Mouse (Mus musculus): Measurements from ENCODE around the gene A530084C06Rik.

The A530084C06Rik gene

DNA sequence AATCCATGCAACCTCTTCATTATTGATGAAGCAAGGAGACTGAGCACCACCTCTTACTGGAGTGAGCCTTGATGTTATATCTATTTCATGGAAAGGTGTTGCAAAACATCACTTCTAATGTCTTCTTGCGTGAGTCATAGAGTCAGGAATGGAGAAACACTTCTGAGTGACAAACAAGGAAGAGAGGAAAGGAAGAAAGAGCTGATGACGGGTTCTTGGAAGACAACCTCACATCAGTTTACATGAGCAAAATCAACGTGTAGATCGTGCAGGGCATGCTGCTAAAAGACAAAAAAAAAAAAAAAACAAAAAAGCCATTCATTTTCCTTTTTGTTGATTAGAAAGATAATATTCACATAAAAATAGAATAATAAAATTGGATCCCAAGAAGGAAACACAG is 24.4 kb downstream of the A530084C06Rik start:
- DNase-seq = no peak

DNA sequence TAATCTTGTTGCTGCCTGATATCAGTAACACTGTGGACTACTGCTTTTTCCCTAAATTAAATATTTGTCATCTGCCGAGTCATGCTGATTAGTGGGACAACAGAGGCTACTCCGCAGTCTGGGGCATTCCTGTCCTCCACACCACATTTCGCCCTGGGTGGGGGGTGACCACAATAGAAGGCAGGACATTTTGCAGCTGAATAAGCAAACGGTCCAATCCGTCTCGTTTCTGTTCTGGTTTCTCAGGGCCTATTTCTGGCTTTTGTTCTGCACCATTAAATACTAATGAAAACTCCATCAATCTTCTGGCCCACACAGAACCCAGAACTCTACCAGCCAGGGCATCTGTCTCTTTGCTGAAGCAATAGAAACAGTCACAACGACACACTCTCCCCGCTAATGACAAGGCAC is 27.5 kb downstream of the A530084C06Rik start:
- DNase-seq = no peak

DNA sequence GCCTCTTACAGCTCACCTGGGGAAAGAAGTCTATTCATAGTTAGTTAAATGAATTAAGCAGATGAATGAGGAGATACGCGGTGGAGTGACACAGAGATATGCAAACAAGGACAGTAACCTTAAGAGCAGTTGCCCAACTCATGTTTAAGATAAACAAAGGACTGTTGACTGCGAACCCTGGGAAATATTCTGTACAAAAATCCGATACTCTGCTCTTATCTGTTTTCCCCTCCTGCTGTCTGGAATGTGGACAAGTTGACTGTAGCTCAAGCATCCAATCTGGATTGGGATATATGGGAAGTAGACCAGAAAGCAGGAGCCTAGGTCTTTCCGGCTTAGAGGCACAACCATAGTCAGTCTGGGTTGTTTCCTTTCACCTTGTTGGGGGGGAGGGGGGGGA is 27.9 kb downstream of the A530084C06Rik start:
- no peak for DNase-seq

DNA sequence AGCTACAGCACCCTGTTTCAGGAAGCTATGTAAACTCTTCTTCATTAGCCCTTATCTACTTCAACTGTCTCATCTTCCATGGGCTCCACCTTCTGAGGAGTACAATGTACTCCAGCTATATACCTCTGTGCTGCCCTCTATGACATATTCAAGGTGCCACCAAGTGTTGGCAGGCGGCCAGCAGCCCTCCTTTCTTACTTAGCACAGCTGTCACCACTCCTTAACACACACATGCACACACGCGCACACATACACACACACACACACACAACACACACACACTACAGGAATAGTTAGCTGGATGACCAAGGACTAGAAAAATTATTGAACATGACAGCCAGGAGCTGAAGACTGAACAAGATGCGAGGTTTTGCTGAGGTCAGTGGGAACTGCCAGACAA is 34.2 kb downstream of the A530084C06Rik start:
- DNase-seq = no peak

DNA sequence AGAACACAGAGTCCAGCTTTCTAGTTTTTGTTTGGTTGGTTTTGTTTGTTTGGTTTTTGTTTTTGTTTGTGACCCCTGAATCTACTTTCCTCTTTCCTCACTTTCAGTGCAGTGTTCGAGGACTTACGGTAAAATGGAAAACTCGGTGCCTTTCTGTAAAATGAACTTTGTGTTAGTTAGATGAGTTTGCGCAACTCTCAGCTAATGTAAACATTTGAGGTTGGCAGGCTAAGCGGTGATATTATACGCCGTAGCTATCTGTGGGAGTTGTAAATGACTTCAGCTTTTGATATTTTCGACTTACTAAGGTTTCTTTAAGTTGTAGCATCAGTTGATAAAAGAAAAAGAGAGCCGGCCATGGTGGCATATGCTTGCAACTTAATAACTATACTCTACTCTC is 40.2 kb downstream of the A530084C06Rik start:
- DNase-seq = no peak

GRCm38 (mm10) chr13:31518411-31518886 is 40.7 kb downstream of the A530084C06Rik start:
- DNase-seq = no peak

DNA sequence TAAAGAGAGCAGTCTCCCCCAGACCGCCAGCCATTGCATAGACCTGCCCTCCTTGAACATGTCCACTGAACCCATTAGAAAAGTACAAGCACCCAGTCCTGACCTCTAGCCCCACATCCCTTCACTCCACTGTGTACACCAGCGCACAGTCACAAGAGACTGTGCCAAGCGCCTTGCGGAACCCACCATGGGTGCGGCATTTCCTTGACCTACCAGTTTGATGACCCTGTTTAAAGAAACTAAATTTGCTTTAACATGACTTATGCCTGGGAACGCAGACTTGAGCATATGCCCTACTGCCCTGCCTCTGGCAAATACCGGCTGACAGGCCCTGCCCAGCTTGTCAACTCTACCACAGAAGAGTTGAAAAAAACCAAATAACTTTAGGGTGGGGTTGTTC is 43.9 kb downstream of the A530084C06Rik start:
- no peak for DNase-seq

DNA sequence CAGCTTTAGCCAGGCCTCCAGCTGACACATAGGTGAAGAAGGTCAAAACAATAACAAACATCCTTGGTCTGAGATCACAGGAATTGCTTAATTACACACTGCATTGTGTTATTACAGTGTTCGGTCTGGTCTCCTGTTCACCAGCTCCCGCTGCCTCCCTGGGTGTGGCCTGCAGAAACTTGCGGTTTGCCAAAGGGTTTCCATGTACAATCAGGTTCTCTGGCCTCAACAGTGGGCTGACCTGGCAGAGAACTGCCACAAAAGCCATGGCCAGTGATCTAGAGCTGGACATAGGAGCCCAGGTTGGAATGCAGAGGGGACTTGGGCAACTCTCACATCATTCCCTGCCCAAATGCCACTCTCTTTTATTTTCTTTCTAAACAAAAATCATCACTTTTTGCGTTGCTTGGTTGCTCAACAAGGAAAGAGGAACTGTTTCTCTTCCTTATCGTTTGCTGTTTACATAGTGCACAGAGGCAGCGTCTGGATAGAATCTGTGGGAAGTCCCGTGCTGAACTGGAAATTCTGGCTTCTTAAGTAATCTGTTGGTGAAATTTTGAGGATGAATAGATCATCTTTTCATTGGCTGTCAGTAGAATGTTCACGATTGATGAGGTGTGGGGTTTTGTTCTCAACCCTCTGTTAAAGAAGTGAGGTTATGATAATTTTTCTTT is 52.5 kb downstream of the A530084C06Rik start:
- DNase-seq = no peak

Measured in right cerebral cortex, adult 18-20 months (tissue).